Mouse (Mus musculus): ENCODE results near the gene Lypd4. TPM values are rescaled to one million over a fixed set of nuclear protein-coding genes. Genes with fewer than 3 reads are reported as not detected.

Gene Lypd4
- not detected for polyA plus RNA-seq (2012; fragmentation: generic; extraction: Trizol)

GRCm38 (mm10) chr7:24869532-24870165, at the start of gene Lypd4, which contains the start of gene Dmrtc2:
Lypd4 (minus strand) TSS chr7:24869941.
Dmrtc2 (plus strand) TSS chr7:24870057.

GRCm38 (mm10) chr7:24902630-24903443, 33.1 kb upstream of the Lypd4 start, which contains the start of gene Arhgef1:
Arhgef1 (plus strand) TSS chr7:24902912.

GRCm38 (mm10) chr7:24897224-24897623, 27.5 kb upstream of the Lypd4 start, which contains the start of gene Cd79a:
Cd79a (plus strand) TSS chr7:24897381.

GRCm38 (mm10) chr7:24883896-24884692, 14.4 kb upstream of the Lypd4 start, which contains the start of gene Rps19:
Rps19 (plus strand) TSS chr7:24884371.

GRCm38 (mm10) chr7:24861913-24862312, 7.8 kb downstream of the Lypd4 start, which contains the start of gene Gm9844:
Gm9844 (plus strand) TSS chr7:24862213.

Other genes with a start within 250 kb of the Lypd4 start
- gene Lypd3, start 233.4 kb downstream of the Lypd4 start, polyA plus RNA-seq (2012; fragmentation: generic; extraction: Trizol), result not detected
- gene Tex101, start 193.3 kb downstream of the Lypd4 start, polyA plus RNA-seq (2012; fragmentation: generic; extraction: Trizol), result under 1 TPM in 1 of 2 experiments, not detected in 1; 0.05 TPM
- not detected for gene BC049730, start 160.7 kb downstream of the Lypd4 start, polyA plus RNA-seq (2012; fragmentation: generic; extraction: Trizol)
- gene Gm4763, start 143.0 kb downstream of the Lypd4 start, polyA plus RNA-seq (2012; fragmentation: generic; extraction: Trizol), result not detected
- not detected for gene Cd177, start 109.6 kb downstream of the Lypd4 start, polyA plus RNA-seq (2012; fragmentation: generic; extraction: Trizol)
- not detected for gene Ceacam10, start 92.7 kb downstream of the Lypd4 start, polyA plus RNA-seq (2012; fragmentation: generic; extraction: Trizol)
- 10 to 100 TPM; 16.1 to 25.5 TPM for gene Gm9844, start 7.7 kb downstream of the Lypd4 start, polyA plus RNA-seq (2012; fragmentation: generic; extraction: Trizol)
- gene Dmrtc2, start 116 bp upstream of the Lypd4 start, polyA plus RNA-seq (2012; fragmentation: generic; extraction: Trizol), result not detected
- 1,000 to 10,000 TPM; 2,288 to 3,093 TPM for gene Rps19, start 14.4 kb upstream of the Lypd4 start, polyA plus RNA-seq (2012; fragmentation: generic; extraction: Trizol)
- under 1 TPM; 0.08 to 0.57 TPM for gene Cd79a, start 27.4 kb upstream of the Lypd4 start, polyA plus RNA-seq (2012; fragmentation: generic; extraction: Trizol)
- 10 to 100 TPM; 27.6 to 54.0 TPM for gene Arhgef1, start 33.0 kb upstream of the Lypd4 start, polyA plus RNA-seq (2012; fragmentation: generic; extraction: Trizol)
- gene Gm4881, start 74.6 kb upstream of the Lypd4 start, polyA plus RNA-seq (2012; fragmentation: generic; extraction: Trizol), result not detected
- 100 to 1,000 TPM; 313 to 446 TPM for gene Rabac1, start 102.8 kb upstream of the Lypd4 start, polyA plus RNA-seq (2012; fragmentation: generic; extraction: Trizol)
- under 1 TPM; 0.05 to 0.30 TPM for gene Atp1a3, start 136.0 kb upstream of the Lypd4 start, polyA plus RNA-seq (2012; fragmentation: generic; extraction: Trizol)
- gene Grik5, start 202.4 kb upstream of the Lypd4 start, polyA plus RNA-seq (2012; fragmentation: generic; extraction: Trizol), result 1 to 10 TPM in 1 of 2 experiments, under 1 TPM in 1; 0.13 to 2.8 TPM
- 10 to 100 TPM in 1 of 2 experiments, 1 to 10 TPM in 1; 8.7 to 17.3 TPM for gene Zfp574, start 202.6 kb upstream of the Lypd4 start, polyA plus RNA-seq (2012; fragmentation: generic; extraction: Trizol)